Mouse (Mus musculus) ZHBTc4 (cell line): ENCODE measurements around the gene Ptprs.

Source experiments
- DNase-seq: peaks from one replicate; pipeline ENCODE4 v3.0.0-alpha.2; 2011; ENCODE audit warnings: low read depth, low spot score

Gene Ptprs

GRCm38 (mm10) chr17:56425584-56425914 is 50.7 kb downstream of the Ptprs start:
- peak; percentile 91 for DNase-seq

- DNase-seq, result peak; percentile 90
These were observed 51.3 kb downstream of the Ptprs start for GRCm38 (mm10) chr17:56424726-56425583.

- no peak for DNase-seq
These were observed 56.3 kb downstream of the Ptprs start for GRCm38 (mm10) chr17:56420022-56420421.

DNA sequence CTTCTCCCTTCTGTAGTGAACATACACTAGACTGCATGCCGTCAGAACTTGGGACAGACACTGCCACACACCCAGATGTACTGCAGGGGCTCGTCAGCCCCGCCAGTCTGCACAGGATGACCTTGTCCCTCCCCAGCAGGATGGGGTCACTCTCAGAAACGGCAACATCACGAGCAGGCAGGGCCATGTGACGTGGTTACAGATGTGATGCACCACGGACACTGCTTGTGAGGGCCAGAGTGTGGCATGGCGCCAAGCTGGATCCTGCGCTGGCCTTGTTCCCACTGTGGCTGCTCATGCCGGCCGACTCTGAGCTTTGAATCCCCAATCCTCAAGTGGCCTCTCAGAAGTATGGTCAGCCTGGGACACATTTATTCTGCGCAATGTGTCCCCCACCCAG is 58.0 kb downstream of the Ptprs start:
- no peak for DNase-seq

- DNase-seq, result no peak
These were observed 61.5 kb downstream of the Ptprs start for GRCm38 (mm10) chr17:56414785-56415184.

DNA sequence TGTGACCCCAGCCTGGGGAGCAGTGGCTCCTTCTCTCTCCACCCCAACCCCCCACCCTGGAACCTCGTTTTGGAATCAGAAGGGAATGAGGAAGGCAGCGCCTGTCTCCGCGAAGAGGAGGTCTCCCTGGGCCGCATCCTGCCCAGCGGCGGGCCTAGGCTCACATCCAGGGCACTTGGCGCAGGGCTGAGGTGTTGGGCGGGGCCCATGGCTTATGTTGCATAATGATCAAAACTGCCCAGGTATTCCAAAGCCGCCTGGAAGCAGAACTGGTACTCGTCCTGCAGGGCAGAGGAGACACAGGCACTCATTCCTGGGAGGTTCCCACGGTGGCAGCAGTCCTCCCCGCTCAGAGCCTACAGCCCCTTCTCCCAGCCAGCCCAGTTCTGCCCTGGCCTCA is 63.2 kb downstream of the Ptprs start:
- no peak for DNase-seq

GRCm38 (mm10) chr17:56411437-56411836 is 64.8 kb downstream of the Ptprs start:
- no peak for DNase-seq

DNA sequence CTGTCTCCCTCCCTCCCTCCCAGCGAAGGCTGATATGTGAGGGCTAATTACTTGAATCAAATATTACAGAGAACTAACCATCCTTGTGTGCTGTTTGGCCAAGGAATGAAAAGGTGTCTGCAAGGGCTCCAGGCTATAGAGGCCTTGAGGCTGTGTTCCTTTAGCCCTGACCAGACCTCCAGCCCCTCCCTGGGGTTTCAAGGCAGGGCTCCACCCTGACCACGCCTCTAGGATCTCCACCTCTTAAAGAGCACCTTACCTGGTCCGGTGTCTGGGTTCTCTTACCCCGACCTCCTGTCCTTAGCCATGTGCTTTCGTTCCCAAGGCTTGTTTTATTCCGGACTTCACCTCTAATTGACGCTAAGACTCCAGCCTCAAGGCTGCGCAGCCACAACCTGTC is 66.5 kb downstream of the Ptprs start:
- DNase-seq, result no peak

DNA sequence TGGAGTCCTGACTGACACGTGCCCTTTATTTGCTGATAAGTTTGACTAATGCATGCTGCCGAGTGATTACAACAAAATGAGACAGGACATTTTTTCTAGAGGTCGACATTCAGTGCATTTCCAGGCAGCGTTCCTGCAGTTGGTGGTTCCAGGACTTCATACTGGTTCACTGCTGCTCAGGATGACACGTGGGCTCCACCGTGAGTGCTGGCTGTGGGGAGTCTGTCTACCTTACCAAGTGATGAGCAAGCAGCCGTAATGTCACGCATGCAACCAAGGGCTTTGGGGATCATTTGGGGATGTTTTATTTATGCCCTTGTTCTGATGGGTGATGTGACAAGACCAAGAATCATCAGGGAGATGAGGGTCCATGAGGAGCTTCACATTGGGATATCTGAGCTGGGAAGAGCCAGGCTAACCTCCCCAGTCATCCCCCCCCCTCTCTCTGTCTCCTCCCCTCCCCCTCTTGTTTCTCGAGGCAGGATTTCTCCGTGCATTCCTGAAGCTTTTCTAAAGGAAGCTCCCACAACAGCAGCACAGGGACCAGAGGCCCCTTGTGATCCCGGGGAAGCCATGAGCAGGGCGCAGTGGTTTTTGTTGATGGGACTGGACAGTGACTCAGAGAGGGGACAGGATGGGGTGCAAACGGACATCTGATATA is 67.2 kb downstream of the Ptprs start:
- DNase-seq, result no peak

DNA sequence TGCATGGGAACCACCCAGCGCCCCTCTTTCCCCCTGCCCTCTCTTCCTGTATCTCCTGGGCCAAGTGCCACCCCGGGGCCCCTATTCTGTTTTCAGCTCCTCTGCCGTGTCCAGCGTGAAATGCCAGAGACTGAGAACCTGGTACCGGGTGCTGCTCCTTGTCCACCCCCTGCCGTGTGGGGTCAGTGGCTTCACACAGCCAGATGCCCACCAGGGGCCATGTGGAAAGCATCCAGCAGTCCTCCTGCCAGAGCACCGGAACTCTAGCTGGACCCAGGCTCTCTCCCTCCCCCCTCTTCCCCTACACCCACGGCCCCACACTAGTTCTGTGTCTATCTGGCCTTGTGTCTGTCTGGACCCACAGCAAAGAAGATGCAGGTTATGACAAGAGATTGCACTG is 68.9 kb downstream of the Ptprs start:
- DNase-seq, result no peak

DNA sequence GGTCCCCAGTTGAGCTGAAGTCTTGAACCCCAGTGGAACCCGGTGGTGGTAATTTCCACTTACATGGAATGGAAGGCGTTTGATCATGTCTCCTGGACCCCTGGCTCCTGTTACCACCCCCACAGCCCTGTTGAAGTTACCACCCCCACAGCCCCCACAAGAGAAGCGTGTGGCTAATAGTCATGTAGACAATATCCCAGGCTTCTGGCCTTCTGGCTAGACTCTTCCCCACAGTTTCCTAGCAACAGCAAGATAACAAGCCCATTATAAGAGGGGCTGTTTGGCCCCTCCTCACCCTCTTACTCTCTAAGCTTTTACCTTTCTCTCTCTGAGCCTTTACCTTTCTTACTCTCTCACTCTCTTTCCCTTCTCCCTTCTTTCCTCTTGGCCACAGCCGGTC is 69.4 kb downstream of the Ptprs start:
- no peak for DNase-seq

GRCm38 (mm10) chr17:56405856-56406840 is 70.1 kb downstream of the Ptprs start:
- DNase-seq, result no peak

GRCm38 (mm10) chr17:56405341-56405740 is 70.9 kb downstream of the Ptprs start:
- DNase-seq, result no peak

- no peak for DNase-seq
These were observed 75.2 kb downstream of the Ptprs start for GRCm38 (mm10) chr17:56401051-56401521.

GRCm38 (mm10) chr17:56400221-56400620 is 76.1 kb downstream of the Ptprs start:
- DNase-seq, result no peak

GRCm38 (mm10) chr17:56396051-56396450 is 80.2 kb downstream of the Ptprs start:
- no peak for DNase-seq

- DNase-seq, result no peak
These were observed 82.4 kb downstream of the Ptprs start for GRCm38 (mm10) chr17:56393889-56394288.

DNA sequence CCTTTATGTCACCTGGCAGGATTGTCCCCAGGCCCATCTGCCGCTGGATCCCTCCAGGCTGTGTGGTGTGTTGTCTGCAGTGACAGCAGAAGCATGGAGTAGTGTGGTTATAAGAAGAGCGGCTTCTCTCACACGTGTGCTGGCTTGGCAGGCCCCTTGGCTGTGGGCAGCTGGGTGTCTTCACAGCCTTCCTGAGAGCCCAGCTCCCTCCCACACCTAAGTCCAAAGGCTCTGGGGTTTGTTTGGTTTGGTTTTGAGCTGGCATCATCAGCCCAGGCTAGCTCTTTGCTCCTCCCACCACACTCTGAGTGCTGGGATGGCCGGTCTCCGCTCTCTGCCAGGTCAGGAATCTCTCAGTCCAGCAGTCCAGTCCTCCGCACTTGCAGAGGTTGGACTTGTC is 83.0 kb downstream of the Ptprs start:
- DNase-seq, result no peak

- DNase-seq, result no peak
These were observed 88.7 kb downstream of the Ptprs start for GRCm38 (mm10) chr17:56387612-56388011.

- no peak for DNase-seq
These were observed 91.4 kb downstream of the Ptprs start for GRCm38 (mm10) chr17:56384903-56385302.

DNA sequence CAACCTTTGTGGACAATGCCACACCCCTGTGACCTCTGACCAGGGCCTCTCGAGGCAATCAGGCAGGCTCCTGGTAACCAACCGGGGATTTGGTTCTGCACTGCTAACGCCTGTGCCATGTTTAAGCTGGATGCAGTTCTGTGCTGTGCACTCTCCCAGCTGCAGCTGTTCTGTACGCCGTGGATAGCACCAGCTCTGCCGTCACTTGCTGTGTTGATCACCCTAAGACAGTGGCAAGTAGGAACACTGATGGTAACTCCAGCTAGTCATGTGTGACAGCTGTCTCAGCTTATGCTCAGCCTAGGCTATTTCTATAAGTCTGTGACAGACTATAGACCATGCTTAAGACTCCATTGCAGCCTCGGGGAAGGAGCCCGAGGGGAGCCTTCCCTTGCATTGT is 93.3 kb downstream of the Ptprs start:
- DNase-seq, result no peak

DNA sequence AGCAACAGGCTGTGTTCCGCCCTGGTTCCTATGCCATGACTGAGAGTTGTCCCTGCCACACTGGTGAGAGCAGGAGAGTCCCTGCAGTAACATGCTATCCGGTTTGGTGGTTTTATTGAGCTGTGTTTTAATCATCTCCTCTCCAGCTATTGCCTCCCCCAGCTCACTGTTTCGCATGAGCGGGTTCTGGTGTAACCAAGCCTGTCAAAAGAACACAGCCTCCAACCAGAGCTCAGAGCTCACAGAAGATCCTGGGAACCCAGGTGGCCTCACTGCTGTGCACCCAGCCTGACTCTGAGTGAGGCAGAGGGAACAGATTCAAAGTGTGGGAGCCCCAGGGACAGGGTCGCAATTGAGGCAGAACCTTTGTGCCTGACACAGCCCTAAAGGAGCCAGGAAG is 95.1 kb downstream of the Ptprs start:
- DNase-seq, result no peak
